Mouse (Mus musculus) stomach, embryonic 15.5 days (tissue): Measurements from ENCODE around the gene Ube2n. TPM values are rescaled to one million over a fixed set of nuclear protein-coding genes. Genes with fewer than 3 reads are reported as not detected.

Source experiments
- ATAC-seq: fragments of 200-750 bp; cut with Nextera tagmentation; 2 replicates; pipeline ENCODE4 v1.8.0; 2017; ENCODE audit warnings: low read depth, moderate number of reproducible peaks, moderate TSS enrichment; ENCODE audit not compliant: insufficient read depth, low FRiP score
- H3K27ac ChIP-seq: fragments of 300-500 bp; sonication (generic); 2 replicates; pipeline ENCODE4 v1.5.1; 2015; ENCODE audit warnings: mild to moderate bottlenecking, inconsistent platforms
- H3K27me3 ChIP-seq: fragments of 300-500 bp; sonication (generic); replicated peaks from 2 replicates; pipeline ENCODE4 v1.6.1; 2015; ENCODE audit warnings: inconsistent platforms
- H3K36me3 ChIP-seq: fragments of 300-500 bp; sonication (generic); 2 replicates; pipeline ENCODE4 v1.6.1; 2015; ENCODE audit warnings: inconsistent platforms
- H3K4me1 ChIP-seq: fragments of 300-500 bp; sonication (generic); 2 replicates; pipeline ENCODE4 v1.6.1; 2015; ENCODE audit warnings: inconsistent platforms
- H3K4me2 ChIP-seq: fragments of 300-500 bp; sonication (generic); 2 replicates; pipeline ENCODE4 v1.6.1; 2015; ENCODE audit warnings: mild to moderate bottlenecking, inconsistent platforms
- H3K4me3 ChIP-seq: fragments of 300-500 bp; sonication (generic); replicated peaks from 2 replicates; pipeline ENCODE4 v1.5.1; 2015; ENCODE audit warnings: inconsistent platforms
- H3K9ac ChIP-seq: fragments of 300-500 bp; sonication (generic); 2 replicates; pipeline ENCODE4 v1.6.1; 2015; ENCODE audit warnings: inconsistent platforms
- H3K9me3 ChIP-seq: fragments of 300-500 bp; sonication (generic); 2 replicates; pipeline ENCODE4 v1.6.1; 2016; ENCODE audit warnings: inconsistent platforms
- WGBS: fragments of 180-500 bp; shearing (Covaris S2); methylation state at CpG from one replicate; pipeline ENCODE4 v1.1.7; 2015; 5-methylcytosine and 5-hydroxymethylcytosine counted together
- microRNA-seq: library from miRNA; unstranded; fragments of <30 nt; microRNA quantifications from one replicate; pipeline ENCODE4, GENCODE M21; 2016
- polyA plus RNA-seq: library from polyadenylated mRNA; unstranded; fragments of >200 nt; fragmentation: Nextera tagmentation; extraction: Ambion mirVana; gene quantifications from 2 replicates; pipeline ENCODE4 v1.2.1, GENCODE M21; 2015

Ube2n gene
- polyA plus RNA-seq, 1 experiment from 2014 or later, result 284 TPM

- H3K4me1 ChIP-seq, result peaks cover 10% of the 10 kb centered on the region; the same call in 1 of the 2 replicates
- no peaks in the 10 kb centered on the region for H3K36me3 ChIP-seq
- peak overlapping the region; percentile 40; the same call in 1 of the 2 replicates for H3K27ac ChIP-seq
- WGBS, result 49% methylated on average over 14 of the region's 14 CpGs
- no peaks in the 10 kb centered on the region for H3K9me3 ChIP-seq
- H3K4me3 ChIP-seq, result 0 out of 2 replicates have a peak overlapping the region, but pooled peaks have one; percentile 5
- ATAC-seq, result peak; percentile 35; the same call in 1 of the 2 replicates
- H3K9ac ChIP-seq, result no peak overlapping the region
- H3K27me3 ChIP-seq, result no peaks in the 10 kb centered on the region
- H3K4me2 ChIP-seq, result peak overlapping the region; percentile 22
Measured at GRCm38 (mm10) chr10:95576876-95577566, 62.1 kb downstream of the Ube2n start.

- no peaks in the 10 kb centered on the region for H3K36me3 ChIP-seq
- peak overlapping the region; percentile 40; the same call in 1 of the 2 replicates for H3K27ac ChIP-seq
- ATAC-seq, result no peak
- no peak overlapping the region for H3K4me3 ChIP-seq
- H3K4me2 ChIP-seq, result no peak overlapping the region
- H3K9me3 ChIP-seq, result no peaks in the 10 kb centered on the region
- peaks cover 10% of the 10 kb centered on the region; the same call in 1 of the 2 replicates for H3K4me1 ChIP-seq
- WGBS, result 22% methylated on average over 4 of the region's 4 CpGs
- no peaks in the 10 kb centered on the region for H3K27me3 ChIP-seq
- no peak overlapping the region for H3K9ac ChIP-seq
Measured at GRCm38 (mm10) chr10:95577567-95577950, 62.6 kb downstream of the Ube2n start.

GRCm38 (mm10) chr10:95585554-95585953 lies 70.6 kb downstream of the Ube2n start:
- Histone ChIP-seq H3K27me3 (no peaks in the 10 kb centered on the region), H3K9me3 (no peaks in the 10 kb centered on the region), H3K9ac (no peak overlapping the region), H3K27ac (no peak overlapping the region), H3K36me3 (no peaks in the 10 kb centered on the region), H3K4me3 (no peak overlapping the region), H3K4me1 (no peaks in the 10 kb centered on the region), H3K4me2 (no peak overlapping the region)
- 83% methylated on average over 6 of the region's 6 CpGs for WGBS
- ATAC-seq, result no peak

GRCm38 (mm10) chr10:95587509-95588220 lies 72.7 kb downstream of the Ube2n start:
- WGBS, result 73% methylated on average over 8 of the region's 8 CpGs
- no peak overlapping the region for H3K4me3 ChIP-seq
- no peaks in the 10 kb centered on the region for H3K9me3 ChIP-seq
- no peaks in the 10 kb centered on the region for H3K36me3 ChIP-seq
- H3K9ac ChIP-seq, result no peak overlapping the region
- H3K4me1 ChIP-seq, result no peaks in the 10 kb centered on the region
- no peak overlapping the region for H3K4me2 ChIP-seq
- no peak for ATAC-seq
- H3K27me3 ChIP-seq, result no peaks in the 10 kb centered on the region
- no peak overlapping the region for H3K27ac ChIP-seq

GRCm38 (mm10) chr10:95589196-95589595 lies 74.3 kb downstream of the Ube2n start:
- H3K9me3 ChIP-seq, result no peaks in the 10 kb centered on the region
- H3K36me3 ChIP-seq, result no peaks in the 10 kb centered on the region
- no peak overlapping the region for H3K27ac ChIP-seq
- no peak for ATAC-seq
- H3K27me3 ChIP-seq, result no peaks in the 10 kb centered on the region
- H3K4me2 ChIP-seq, result no peak overlapping the region
- WGBS, result 91% methylated on average over 4 of the region's 4 CpGs
- no peak overlapping the region for H3K9ac ChIP-seq
- no peaks in the 10 kb centered on the region for H3K4me1 ChIP-seq
- H3K4me3 ChIP-seq, result no peak overlapping the region

GRCm38 (mm10) chr10:95590196-95590595 lies 75.3 kb downstream of the Ube2n start:
- Histone ChIP-seq H3K36me3 (no peaks in the 10 kb centered on the region), H3K9me3 (no peaks in the 10 kb centered on the region), H3K4me3 (no peak overlapping the region), H3K27me3 (no peaks in the 10 kb centered on the region), H3K27ac (no peak overlapping the region), H3K4me1 (no peaks in the 10 kb centered on the region), H3K9ac (no peak overlapping the region), H3K4me2 (no peak overlapping the region)
- ATAC-seq, result no peak
- 65% methylated on average over 6 of the region's 6 CpGs for WGBS

GRCm38 (mm10) chr10:95591257-95591656 lies 76.3 kb downstream of the Ube2n start:
- Histone ChIP-seq H3K36me3 (no peaks in the 10 kb centered on the region), H3K4me1 (no peaks in the 10 kb centered on the region), H3K9ac (no peak overlapping the region), H3K4me2 (no peak overlapping the region), H3K27ac (no peak overlapping the region), H3K9me3 (no peaks in the 10 kb centered on the region), H3K27me3 (no peaks in the 10 kb centered on the region), H3K4me3 (no peak overlapping the region)
- ATAC-seq, result no peak
- 72% methylated on average over 4 of the region's 4 CpGs for WGBS

GRCm38 (mm10) chr10:95594414-95594813 lies 79.5 kb downstream of the Ube2n start:
- no peak overlapping the region for H3K4me3 ChIP-seq
- WGBS, result 58% methylated on average over 9 of the region's 11 CpGs
- no peaks in the 10 kb centered on the region for H3K9me3 ChIP-seq
- H3K36me3 ChIP-seq, result no peaks in the 10 kb centered on the region
- no peak for ATAC-seq
- H3K27me3 ChIP-seq, result no peaks in the 10 kb centered on the region
- no peak overlapping the region for H3K9ac ChIP-seq
- H3K27ac ChIP-seq, result no peak overlapping the region
- no peaks in the 10 kb centered on the region for H3K4me1 ChIP-seq
- no peak overlapping the region for H3K4me2 ChIP-seq

Small RNAs within 50 kb of the gene (microRNA-seq; reads per million reads assigned to microRNA genes)
- 7.0 reads per million, percentile 22 among the genes with 10 or more reads in this experiment for gene Mir3058

Other genes starting within 250 kb of the Ube2n start
- gene Cradd, start 191.0 kb upstream of the Ube2n start, polyA plus RNA-seq, result 11.4 and 11.7 TPM in 2 replicates
- gene Socs2, start 98.0 kb upstream of the Ube2n start, polyA plus RNA-seq, result 35.1 and 41.0 TPM in 2 replicates
- gene Mrpl42, start 13.2 kb upstream of the Ube2n start, polyA plus RNA-seq, result 340 and 350 TPM in 2 replicates
- 61.9 and 63.7 TPM in 2 replicates for gene Nudt4, start 49.0 kb downstream of the Ube2n start, polyA plus RNA-seq
- gene Anapc15-ps, start 158.3 kb downstream of the Ube2n start, polyA plus RNA-seq, result 0.40 TPM in 1 of 2 replicates, not detected in the other